Mouse (Mus musculus) limb, embryonic 14.5 days (tissue): ENCODE results near the gene Usp17ld. TPM values are rescaled to one million over a fixed set of nuclear protein-coding genes. Genes with fewer than 3 reads are reported as not detected.
"Not testable (repeated sequence)": the region's sequence is repeated elsewhere in the genome, so short reads cannot be mapped to it uniquely, and the experiment has no call there.

Experiments
- ATAC-seq: fragments of 200-750 bp; cut with Nextera tagmentation; 2 replicates; pipeline ENCODE4 v1.8.0; 2017; ENCODE audit warnings: low read depth, moderate number of reproducible peaks, moderate TSS enrichment; ENCODE audit not compliant: low FRiP score
- DNase-seq: peaks from one replicate; pipeline ENCODE4 v3.0.0-alpha.2; 2015; ENCODE audit warnings: low spot score
- H3K27ac ChIP-seq: fragments of 300-500 bp; sonication (generic); replicated peaks from 2 replicates; pipeline ENCODE4 v1.5.1; 2014; ENCODE audit warnings: low read depth, mild to moderate bottlenecking, low read length, moderate library complexity, mixed read lengths
- H3K27me3 ChIP-seq: fragments of 300-500 bp; sonication (generic); 2 replicates; pipeline ENCODE4 v1.6.1; 2014; ENCODE audit warnings: low read length, mixed read lengths; ENCODE audit not compliant: control insufficient read depth, insufficient read depth
- H3K36me3 ChIP-seq: fragments of 300-500 bp; sonication (generic); 2 replicates; pipeline ENCODE4 v1.6.1; 2014; ENCODE audit warnings: mild to moderate bottlenecking, low read length, moderate library complexity, mixed read lengths; ENCODE audit not compliant: control insufficient read depth, insufficient read depth
- H3K4me1 ChIP-seq: fragments of 300-500 bp; sonication (generic); 2 replicates; pipeline ENCODE4 v1.6.1; 2014; ENCODE audit warnings: antibody characterized with exemption, low read length, mixed read lengths; ENCODE audit not compliant: control insufficient read depth, insufficient read depth
- H3K4me2 ChIP-seq: fragments of 300-500 bp; sonication (generic); replicated peaks from 2 replicates; pipeline ENCODE4 v1.6.1; 2014; ENCODE audit warnings: low read depth, mild to moderate bottlenecking, low read length, moderate library complexity; ENCODE audit not compliant: severe bottlenecking
- H3K4me3 ChIP-seq: fragments of 300-500 bp; sonication (generic); replicated peaks from 2 replicates; pipeline ENCODE4 v1.5.1; 2014; ENCODE audit warnings: low read length
- H3K9ac ChIP-seq: fragments of 300-500 bp; sonication (generic); 2 replicates; pipeline ENCODE4 v1.6.1; 2014; ENCODE audit warnings: mild to moderate bottlenecking, low read depth, low read length, moderate library complexity; ENCODE audit not compliant: severe bottlenecking
- H3K9me3 ChIP-seq: fragments of 300-500 bp; sonication (generic); 2 replicates; pipeline ENCODE4 v1.6.1; 2016; ENCODE audit warnings: low read length; ENCODE audit not compliant: control insufficient read depth
- POLR2A ChIP-seq: fragments of 200-500 bp; IDR thresholded peaks from 2 replicates; pipeline ENCODE4 v1.8.0; 2012; ENCODE audit warnings: inconsistent platforms, mild to moderate bottlenecking, moderate library complexity, borderline replicate concordance; ENCODE audit not compliant: insufficient read depth, insufficient read length; ENCODE audit errors: extremely low read depth
- WGBS: fragments of 180-500 bp; shearing (Covaris S2); extraction: QIAGEN DNeasy Blood & Tissue Kit; methylation state at CpG from one replicate; pipeline ENCODE4 v1.1.7; 2014; 5-methylcytosine and 5-hydroxymethylcytosine counted together
- microRNA-seq: library from miRNA; unstranded; fragments of <30 nt; microRNA quantifications from one replicate; pipeline ENCODE4, GENCODE M21; 2016
- polyA plus RNA-seq, 2 experiments: library from polyadenylated mRNA; depleted of rRNA in 1 of 2; stranded (reverse) in 1 of 2; unstranded in 1 of 2; fragments of >200 nt; fragmentation: Nextera tagmentation in 1 of 2; extraction: Ambion mirVana in 1 of 2; gene quantifications; 2 replicates each; pipeline versions ENCODE4 v1.2.1 to v1.2.3; 2012 to 2014

Gene Usp17ld
- not detected in 2 replicates for polyA plus RNA-seq (2012; rRNA removed)
- polyA plus RNA-seq (2014; fragmentation: Nextera tagmentation; extraction: Ambion mirVana), result not detected in 2 replicates

DNA sequence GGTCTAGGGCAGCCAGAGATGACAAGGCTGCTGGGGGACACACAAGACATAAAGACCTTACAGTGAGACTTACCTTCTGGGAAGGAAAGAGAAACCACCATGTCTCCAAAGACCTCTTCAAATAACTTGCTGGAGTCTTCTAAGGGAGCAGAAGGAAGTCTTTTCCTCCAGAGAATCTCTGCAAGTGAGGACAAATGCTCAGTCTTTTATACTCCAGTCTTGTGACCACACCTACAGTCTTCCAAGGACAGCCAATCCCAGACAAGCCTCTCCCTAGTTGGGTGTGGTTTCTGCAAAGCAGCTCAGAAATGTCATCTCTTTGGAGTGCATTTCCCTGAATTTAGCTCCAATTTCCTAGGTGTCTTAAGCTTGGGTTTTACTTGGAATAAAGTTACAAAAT lies at the start of gene Usp17ld:
Usp17ld (minus strand) TSS at position 101 of the 400 bp plus-strand sequence.
- H3K4me1 ChIP-seq, H3K36me3 ChIP-seq, H3K27me3 ChIP-seq, H3K9ac ChIP-seq, H3K9me3 ChIP-seq, DNase-seq, H3K4me2 ChIP-seq, ATAC-seq, H3K27ac ChIP-seq, H3K4me3 ChIP-seq: not testable (repeated sequence)

DNA sequence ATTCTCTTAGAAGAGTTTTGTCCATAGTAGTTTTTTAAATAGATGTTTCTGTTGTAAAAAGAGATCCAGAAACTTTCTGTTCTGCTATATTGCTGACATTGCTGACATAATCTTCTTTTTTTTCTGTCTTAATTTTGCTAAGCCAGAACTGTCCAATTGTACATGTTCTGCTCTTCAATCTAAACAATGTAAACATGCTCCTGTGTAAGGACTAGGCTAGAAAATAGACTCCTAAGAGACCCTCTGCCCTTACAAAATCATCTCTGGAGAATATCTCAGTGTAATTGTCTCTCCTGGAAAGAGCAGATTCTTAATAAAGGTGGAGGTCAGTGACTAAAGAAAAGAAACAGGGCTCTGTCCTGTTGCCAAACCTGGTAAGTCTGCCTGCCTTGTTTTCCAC lies 35.6 kb downstream of the Usp17ld start, which contains the start of gene Olfr594:
Olfr594 (plus strand) TSS at position 301 of the 400 bp plus-strand sequence.
- TF ChIP-seq POLR2A, result no peak
- Histone ChIP-seq H3K4me2 (no peak within 1 kb of the TSS), H3K4me3 (no peak within 1 kb of the TSS), H3K9ac (no peak within 1 kb of the TSS), H3K36me3 (no peaks in the 10 kb centered on the region), H3K9me3 (no peaks in the 10 kb centered on the region), H3K27ac (no peak within 1 kb of the TSS), H3K4me1 (no peaks in the 10 kb centered on the region), H3K27me3 (no peaks in the 10 kb centered on the region)
- DNase-seq (no peak), ATAC-seq (no peak)

DNA sequence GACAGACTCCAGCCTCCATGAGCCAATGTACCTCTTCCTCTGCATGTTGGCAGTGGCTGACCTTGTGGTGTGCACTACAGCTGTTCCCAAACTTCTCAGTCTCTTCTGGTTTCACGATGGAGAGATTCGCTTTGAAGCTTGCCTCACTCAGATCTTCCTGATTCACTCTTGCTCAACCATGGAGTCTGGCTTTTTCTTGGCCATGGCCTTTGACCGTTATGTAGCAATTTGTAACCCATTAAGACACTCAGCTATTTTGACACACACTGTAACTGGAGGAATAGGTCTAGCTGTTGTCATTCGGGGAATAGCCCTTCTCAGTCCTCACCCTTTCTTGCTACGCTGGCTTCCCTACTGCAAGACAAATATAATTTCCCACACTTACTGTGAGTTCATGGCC lies 40.3 kb downstream of the Usp17ld start:
- not testable (repeated sequence) for H3K27me3 ChIP-seq, H3K4me1 ChIP-seq, H3K4me3 ChIP-seq, H3K4me2 ChIP-seq, H3K9ac ChIP-seq, DNase-seq, H3K9me3 ChIP-seq, H3K27ac ChIP-seq, ATAC-seq, H3K36me3 ChIP-seq
- 77% methylated on average over 5 of the region's 5 CpGs for WGBS

DNA sequence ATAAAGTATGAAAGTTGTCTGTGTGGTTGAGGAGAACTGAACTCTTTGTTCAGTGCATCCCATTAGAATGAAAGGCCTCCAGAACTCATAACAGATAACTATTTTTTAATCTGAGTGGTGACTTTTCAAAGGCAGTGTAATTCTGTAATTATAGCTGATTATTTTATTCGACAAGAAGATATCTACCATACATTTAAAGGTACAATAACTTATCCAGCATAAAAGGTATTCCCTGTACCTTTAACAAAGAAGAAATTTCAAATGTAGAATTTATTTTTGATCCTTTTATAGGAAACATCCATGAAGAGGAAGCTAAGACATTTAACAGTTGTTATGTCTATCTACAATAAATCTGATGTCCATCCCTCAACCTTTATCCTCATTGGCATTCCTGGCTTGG lies 40.7 kb downstream of the Usp17ld start, which contains the start of gene Olfr593:
Olfr593 (plus strand) TSS at position 301 of the 400 bp plus-strand sequence.
- H3K9me3 ChIP-seq, result no peaks in the 10 kb centered on the region
- no peak within 1 kb of the TSS for H3K9ac ChIP-seq
- H3K27me3 ChIP-seq, result no peaks in the 10 kb centered on the region
- 64% methylated on average over 1 of the region's 1 CpGs for WGBS
- H3K27ac ChIP-seq, result no peak within 1 kb of the TSS
- no peaks in the 10 kb centered on the region for H3K4me1 ChIP-seq
- DNase-seq (no peak), ATAC-seq (no peak)
- H3K4me3 ChIP-seq, result no peak within 1 kb of the TSS
- H3K4me2 ChIP-seq, result no peak within 1 kb of the TSS
- TF ChIP-seq POLR2A, result no peak
- no peaks in the 10 kb centered on the region for H3K36me3 ChIP-seq

Small RNAs within 50 kb of the gene (microRNA-seq; reads per million reads assigned to microRNA genes)
- gene Gm23550, result not detected
- not detected for gene Gm25171

Other genes starting within 250 kb of the Usp17ld start
- gene Olfr582, start 214.5 kb downstream of the Usp17ld start, polyA plus RNA-seq (2012; rRNA removed), result not detected in 2 replicates
- not detected in 2 replicates for gene Olfr582, start 214.5 kb downstream of the Usp17ld start, polyA plus RNA-seq (2014; fragmentation: Nextera tagmentation; extraction: Ambion mirVana)
- not detected in 2 replicates for gene Olfr583, start 201.2 kb downstream of the Usp17ld start, polyA plus RNA-seq (2012; rRNA removed)
- not detected in 2 replicates for gene Olfr583, start 201.2 kb downstream of the Usp17ld start, polyA plus RNA-seq (2014; fragmentation: Nextera tagmentation; extraction: Ambion mirVana)
- not detected in 2 replicates for gene Olfr584, start 170.6 kb downstream of the Usp17ld start, polyA plus RNA-seq (2012; rRNA removed)
- not detected in 2 replicates for gene Olfr584, start 170.6 kb downstream of the Usp17ld start, polyA plus RNA-seq (2014; fragmentation: Nextera tagmentation; extraction: Ambion mirVana)
- not detected in 2 replicates for gene Olfr585, start 154.8 kb downstream of the Usp17ld start, polyA plus RNA-seq (2012; rRNA removed)
- gene Olfr585, start 154.8 kb downstream of the Usp17ld start, polyA plus RNA-seq (2014; fragmentation: Nextera tagmentation; extraction: Ambion mirVana), result not detected in 2 replicates
- not detected in 2 replicates for gene Olfr586, start 126.9 kb downstream of the Usp17ld start, polyA plus RNA-seq (2012; rRNA removed)
- gene Olfr586, start 126.9 kb downstream of the Usp17ld start, polyA plus RNA-seq (2014; fragmentation: Nextera tagmentation; extraction: Ambion mirVana), result not detected in 2 replicates
- not detected in 2 replicates for gene Olfr588-ps1, start 111.6 kb downstream of the Usp17ld start, polyA plus RNA-seq (2012; rRNA removed)
- not detected in 2 replicates for gene Olfr588-ps1, start 111.6 kb downstream of the Usp17ld start, polyA plus RNA-seq (2014; fragmentation: Nextera tagmentation; extraction: Ambion mirVana)
- gene Olfr589, start 96.1 kb downstream of the Usp17ld start, polyA plus RNA-seq (2012; rRNA removed), result not detected in 2 replicates
- gene Olfr589, start 96.1 kb downstream of the Usp17ld start, polyA plus RNA-seq (2014; fragmentation: Nextera tagmentation; extraction: Ambion mirVana), result not detected in 2 replicates
- gene Olfr591, start 74.2 kb downstream of the Usp17ld start, polyA plus RNA-seq (2012; rRNA removed), result not detected in 2 replicates
- not detected in 2 replicates for gene Olfr591, start 74.2 kb downstream of the Usp17ld start, polyA plus RNA-seq (2014; fragmentation: Nextera tagmentation; extraction: Ambion mirVana)
- not detected in 2 replicates for gene Olfr592, start 67.7 kb downstream of the Usp17ld start, polyA plus RNA-seq (2012; rRNA removed)
- not detected in 2 replicates for gene Olfr592, start 67.7 kb downstream of the Usp17ld start, polyA plus RNA-seq (2014; fragmentation: Nextera tagmentation; extraction: Ambion mirVana)
- not detected in 2 replicates for gene Olfr593, start 40.6 kb downstream of the Usp17ld start, polyA plus RNA-seq (2012; rRNA removed)
- not detected in 2 replicates for gene Olfr593, start 40.6 kb downstream of the Usp17ld start, polyA plus RNA-seq (2014; fragmentation: Nextera tagmentation; extraction: Ambion mirVana)
- gene Olfr594, start 35.5 kb downstream of the Usp17ld start, polyA plus RNA-seq (2012; rRNA removed), result not detected in 2 replicates
- not detected in 2 replicates for gene Olfr594, start 35.5 kb downstream of the Usp17ld start, polyA plus RNA-seq (2014; fragmentation: Nextera tagmentation; extraction: Ambion mirVana)
- not detected in 2 replicates for gene Olfr596, start 53.1 kb upstream of the Usp17ld start, polyA plus RNA-seq (2012; rRNA removed)
- not detected in 2 replicates for gene Olfr596, start 53.1 kb upstream of the Usp17ld start, polyA plus RNA-seq (2014; fragmentation: Nextera tagmentation; extraction: Ambion mirVana)
- gene Olfr597, start 63.8 kb upstream of the Usp17ld start, polyA plus RNA-seq (2012; rRNA removed), result not detected in 2 replicates
- gene Olfr597, start 63.8 kb upstream of the Usp17ld start, polyA plus RNA-seq (2014; fragmentation: Nextera tagmentation; extraction: Ambion mirVana), result not detected in 2 replicates
- gene Olfr598, start 71.1 kb upstream of the Usp17ld start, polyA plus RNA-seq (2012; rRNA removed), result not detected in 2 replicates
- gene Olfr598, start 71.1 kb upstream of the Usp17ld start, polyA plus RNA-seq (2014; fragmentation: Nextera tagmentation; extraction: Ambion mirVana), result not detected in 2 replicates
- not detected in 2 replicates for gene Olfr599, start 83.4 kb upstream of the Usp17ld start, polyA plus RNA-seq (2012; rRNA removed)
- not detected in 2 replicates for gene Olfr599, start 83.4 kb upstream of the Usp17ld start, polyA plus RNA-seq (2014; fragmentation: Nextera tagmentation; extraction: Ambion mirVana)
- gene Olfr600, start 97.2 kb upstream of the Usp17ld start, polyA plus RNA-seq (2012; rRNA removed), result not detected in 2 replicates
- gene Olfr600, start 97.2 kb upstream of the Usp17ld start, polyA plus RNA-seq (2014; fragmentation: Nextera tagmentation; extraction: Ambion mirVana), result not detected in 2 replicates
- not detected in 2 replicates for gene Olfr601, start 110.2 kb upstream of the Usp17ld start, polyA plus RNA-seq (2012; rRNA removed)
- not detected in 2 replicates for gene Olfr601, start 110.2 kb upstream of the Usp17ld start, polyA plus RNA-seq (2014; fragmentation: Nextera tagmentation; extraction: Ambion mirVana)
- not detected in 2 replicates for gene Olfr603, start 133.7 kb upstream of the Usp17ld start, polyA plus RNA-seq (2012; rRNA removed)
- gene Olfr603, start 133.7 kb upstream of the Usp17ld start, polyA plus RNA-seq (2014; fragmentation: Nextera tagmentation; extraction: Ambion mirVana), result not detected in 2 replicates
- gene Usp17lc, start 162.6 kb upstream of the Usp17ld start, polyA plus RNA-seq (2012; rRNA removed), result not detected in 2 replicates
- not detected in 2 replicates for gene Usp17lc, start 162.6 kb upstream of the Usp17ld start, polyA plus RNA-seq (2014; fragmentation: Nextera tagmentation; extraction: Ambion mirVana)
- gene Olfr605, start 192.9 kb upstream of the Usp17ld start, polyA plus RNA-seq (2012; rRNA removed), result not detected in 2 replicates
- not detected in 2 replicates for gene Olfr605, start 192.9 kb upstream of the Usp17ld start, polyA plus RNA-seq (2014; fragmentation: Nextera tagmentation; extraction: Ambion mirVana)
- gene Olfr606, start 196.5 kb upstream of the Usp17ld start, polyA plus RNA-seq (2012; rRNA removed), result not detected in 2 replicates
- gene Olfr606, start 196.5 kb upstream of the Usp17ld start, polyA plus RNA-seq (2014; fragmentation: Nextera tagmentation; extraction: Ambion mirVana), result not detected in 2 replicates
- not detected in 2 replicates for gene Olfr607, start 211.6 kb upstream of the Usp17ld start, polyA plus RNA-seq (2012; rRNA removed)
- not detected in 2 replicates for gene Olfr607, start 211.6 kb upstream of the Usp17ld start, polyA plus RNA-seq (2014; fragmentation: Nextera tagmentation; extraction: Ambion mirVana)
- gene Olfr608, start 217.4 kb upstream of the Usp17ld start, polyA plus RNA-seq (2012; rRNA removed), result not detected in 2 replicates
- gene Olfr608, start 217.4 kb upstream of the Usp17ld start, polyA plus RNA-seq (2014; fragmentation: Nextera tagmentation; extraction: Ambion mirVana), result not detected in 2 replicates
- not detected in 2 replicates for gene Olfr609, start 245.6 kb upstream of the Usp17ld start, polyA plus RNA-seq (2012; rRNA removed)
- gene Olfr609, start 245.6 kb upstream of the Usp17ld start, polyA plus RNA-seq (2014; fragmentation: Nextera tagmentation; extraction: Ambion mirVana), result not detected in 2 replicates